Mouse (Mus musculus) CH12.LX (cell line): ENCODE results near the gene Esyt3. TPM values are rescaled to one million over a fixed set of nuclear protein-coding genes. Genes with fewer than 3 reads are reported as not detected.

Experiments used
- DNase-seq: peaks from one replicate; pipeline ENCODE4 v3.0.0-alpha.2; 2013; ENCODE audit errors: extremely low read depth
- H3K27ac ChIP-seq: 2 replicates; pipeline ENCODE4 v1.5.1; 2012; ENCODE audit warnings: low read depth, mild to moderate bottlenecking, control low read depth, moderate library complexity; ENCODE audit not compliant: insufficient read depth
- H3K27me3 ChIP-seq: replicated peaks from 2 replicates; pipeline ENCODE3; 2012; ENCODE audit warnings: inconsistent platforms
- H3K36me3 ChIP-seq, 2 experiments: replicated peaks in 1 of 2; 2 replicates each; pipeline versions ENCODE3 to v1.6.1; 2012; ENCODE audit warnings: inconsistent platforms in 1 of 2, low read length in 1 of 2, mild to moderate bottlenecking in 1 of 2, mixed read lengths in 1 of 2, moderate library complexity in 1 of 2; ENCODE audit not compliant: control insufficient read depth in 1 of 2, insufficient read depth in 1 of 2
- H3K4me1 ChIP-seq, 2 experiments: 2 replicates each; pipeline ENCODE4 v1.6.1; 2012; ENCODE audit warnings: inconsistent platforms in 1 of 2, moderate library complexity in 1 of 2; ENCODE audit not compliant: insufficient read depth in 2 of 2, control insufficient read depth in 1 of 2
- H3K4me2 ChIP-seq: 2 replicates; pipeline ENCODE4 v1.6.1; 2012; ENCODE audit warnings: low read depth, mild to moderate bottlenecking, control low read depth; ENCODE audit not compliant: poor library complexity, insufficient read depth, severe bottlenecking
- H3K4me3 ChIP-seq, 3 experiments: fragments of 150-350 bp in 1 of 3; sonication (generic) in 1 of 3; replicated peaks in 1 of 3; 2 replicates each; pipeline versions ENCODE3 to v1.5.1; 2011 to 2012; ENCODE audit warnings: low read depth in 2 of 3, low read length in 2 of 3, mild to moderate bottlenecking in 2 of 3, moderate library complexity in 2 of 3, control low read depth in 1 of 3, improper control_type of control experiment in 1 of 3, inconsistent platforms in 1 of 3, mixed read lengths in 1 of 3; ENCODE audit not compliant: poor library complexity in 1 of 3
- H3K79me2 ChIP-seq: replicated peaks from 2 replicates; pipeline ENCODE4 v1.6.1; 2012; ENCODE audit warnings: mild to moderate bottlenecking, moderate library complexity; ENCODE audit not compliant: control insufficient read depth, poor library complexity, insufficient read depth, severe bottlenecking; ENCODE audit errors: extremely low read depth
- H3K9ac ChIP-seq: 2 replicates; pipeline ENCODE4 v1.6.1; 2012; ENCODE audit warnings: low read depth, mild to moderate bottlenecking, control low read depth, moderate library complexity; ENCODE audit not compliant: insufficient read depth
- H3K9me3 ChIP-seq: replicated peaks from 2 replicates; pipeline ENCODE3; 2012; ENCODE audit warnings: low read length, inconsistent platforms, mixed read lengths
- JUN ChIP-seq: IDR thresholded peaks from 2 replicates; pipeline ENCODE4 v1.6.1; 2011; ENCODE audit warnings: low read depth, mild to moderate bottlenecking, low read length, improper control_type of control experiment, moderate library complexity; ENCODE audit not compliant: insufficient read depth
- MYC ChIP-seq: IDR thresholded peaks from 2 replicates; pipeline ENCODE4 v1.6.1; 2011; ENCODE audit warnings: low read depth, mild to moderate bottlenecking, improper control_type of control experiment, low read length
- NELFE ChIP-seq: IDR thresholded peaks from 2 replicates; pipeline ENCODE4 v1.6.1; 2011; ENCODE audit warnings: low read depth, low read length, improper control_type of control experiment
- POLR2A ChIP-seq: IDR thresholded peaks from 2 replicates; pipeline ENCODE4 v1.6.1; 2011; ENCODE audit warnings: low read depth, mild to moderate bottlenecking, improper control_type of control experiment, low read length
- SIN3A ChIP-seq: IDR thresholded peaks from 2 replicates; pipeline ENCODE4 v1.6.1; 2012; ENCODE audit warnings: low read length, improper control_type of control experiment, inconsistent platforms
- TCF12 ChIP-seq: IDR thresholded peaks from 2 replicates; pipeline ENCODE4 v1.6.1; 2014; ENCODE audit warnings: low read depth, mild to moderate bottlenecking, inconsistent platforms, low read length, improper control_type of control experiment
- USF1 ChIP-seq: IDR thresholded peaks from 2 replicates; pipeline ENCODE4 v1.6.1; 2014; ENCODE audit warnings: low read depth, mild to moderate bottlenecking, inconsistent platforms, low read length, improper control_type of control experiment
- ZKSCAN1 ChIP-seq: IDR thresholded peaks from 2 replicates; pipeline ENCODE4 v1.6.1; 2012; ENCODE audit warnings: low read depth, inconsistent platforms, low read length, improper control_type of control experiment, borderline replicate concordance
- dilution Hi-C: fragments of 300-500 bp; cut with MboI; formaldehyde crosslinking; loops from 2 replicates; pipeline ENCODE4 v1.14.3; 2020; ENCODE audit warnings: low sequenced_read_pairs; ENCODE audit not compliant: extremely low pct_unique_long_range_greater_than_20kb, extremely low pct_ligation_motif_present
- in situ Hi-C: fragments of 300-500 bp; cut with MboI; formaldehyde crosslinking; loops from 3 replicates; pipeline ENCODE4 v1.14.3; 2019; ENCODE audit warnings: low sequenced_read_pairs, low pct_ligation_motif_present, low pct_unique_long_range_greater_than_20kb, mixed read lengths
- polyA plus RNA-seq: library from polyadenylated mRNA; unstranded; fragments of >175 nt; gene quantifications from 2 replicates; pipeline ENCODE4 v1.2.1, GENCODE M21; 2012; ENCODE audit warnings: low read depth; ENCODE audit not compliant: insufficient read length
- total RNA-seq, 2 experiments: library from RNA; depleted of rRNA; stranded (reverse); fragments of 300-350 nt in 1 of 2; fragments of >200 nt in 1 of 2; gene quantifications; 2 replicates each; pipeline ENCODE4 v1.2.3; 2012 to 2014

The Esyt3 gene
- total and polyA plus RNA-seq, 3 experiments: not detected

GRCm38 (mm10) chr9:99306226-99306625 is 52.1 kb downstream of the Esyt3 start:
- dilution Hi-C loops: no loop called here
- no peak for TF ChIP-seq USF1
- no peak for TF ChIP-seq JUN
- TF ChIP-seq NELFE: no peak
- no peak for TF ChIP-seq MYC
- no peak for TF ChIP-seq SIN3A
- no peaks in the 10 kb centered on the region for H3K79me2 ChIP-seq
- no peak overlapping the region for H3K9ac ChIP-seq
- in situ Hi-C loops: no loop called here
- H3K27ac ChIP-seq: no peak overlapping the region
- DNase-seq: no peak
- H3K4me3 ChIP-seq: no peak overlapping the region
- H3K4me1 ChIP-seq: peaks cover 0 to 8% of the 10 kb centered on the region in 2 experiments; a peak in 1 of 4 replicates
- no peak overlapping the region for H3K4me2 ChIP-seq
- H3K27me3 ChIP-seq: no peaks in the 10 kb centered on the region
- peaks cover 0 to 6% of the 10 kb centered on the region in 2 experiments for H3K36me3 ChIP-seq
- H3K9me3 ChIP-seq: no peaks in the 10 kb centered on the region

- DNase-seq: no peak
- in situ Hi-C loops: no loop called here
- dilution Hi-C loops: no loop called here
- no peak overlapping the region for H3K27ac ChIP-seq
- H3K4me3 ChIP-seq: no peak overlapping the region
- H3K4me1 ChIP-seq: peaks cover 0 to 14% of the 10 kb centered on the region in 2 experiments; a peak in 1 of 4 replicates
- no peaks in the 10 kb centered on the region for H3K9me3 ChIP-seq
- no peak overlapping the region for H3K4me2 ChIP-seq
- no peaks in the 10 kb centered on the region for H3K79me2 ChIP-seq
- TF ChIP-seq POLR2A: no peak
- no peak for TF ChIP-seq TCF12
- no peak for TF ChIP-seq ZKSCAN1
- H3K27me3 ChIP-seq: no peaks in the 10 kb centered on the region
- H3K36me3 ChIP-seq: peaks cover 0 to 6% of the 10 kb centered on the region in 2 experiments
- H3K9ac ChIP-seq: no peak overlapping the region
Measured at GRCm38 (mm10) chr9:99304296-99304695, 54.1 kb downstream of the Esyt3 start.

Other genes with a start within 250 kb of the Esyt3 start
- 1.0 TPM in 2 replicates for gene Pik3cb, start 217.9 kb downstream of the Esyt3 start, total RNA-seq (2012; rRNA removed)
- 1.0 and 1.4 TPM in 2 replicates for gene Pik3cb, start 217.9 kb downstream of the Esyt3 start, total RNA-seq (2014; rRNA removed)
- gene Pik3cb, start 217.9 kb downstream of the Esyt3 start, polyA plus RNA-seq: 3.1 and 3.2 TPM in 2 replicates
- gene Faiml, start 121.3 kb downstream of the Esyt3 start, total RNA-seq (2012; rRNA removed): not detected in 2 replicates
- gene Faiml, start 121.3 kb downstream of the Esyt3 start, total RNA-seq (2014; rRNA removed): not detected in 2 replicates
- gene Faiml, start 121.3 kb downstream of the Esyt3 start, polyA plus RNA-seq: not detected in 2 replicates
- gene Cep70, start 115.2 kb downstream of the Esyt3 start, total RNA-seq (2012; rRNA removed): 6.5 and 10.2 TPM in 2 replicates
- 21.8 and 22.9 TPM in 2 replicates for gene Cep70, start 115.2 kb downstream of the Esyt3 start, total RNA-seq (2014; rRNA removed)
- 8.8 and 9.7 TPM in 2 replicates for gene Cep70, start 115.2 kb downstream of the Esyt3 start, polyA plus RNA-seq
- 0.21 TPM in 1 of 2 replicates, not detected in the other for gene Mras, start 78.8 kb upstream of the Esyt3 start, total RNA-seq (2012; rRNA removed)
- not detected in 2 replicates for gene Mras, start 78.8 kb upstream of the Esyt3 start, total RNA-seq (2014; rRNA removed)
- not detected in 2 replicates for gene Mras, start 78.8 kb upstream of the Esyt3 start, polyA plus RNA-seq
- not detected in 2 replicates for gene Nme9, start 92.9 kb upstream of the Esyt3 start, total RNA-seq (2012; rRNA removed)
- gene Nme9, start 92.9 kb upstream of the Esyt3 start, total RNA-seq (2014; rRNA removed): not detected in 2 replicates
- not detected in 2 replicates for gene Nme9, start 92.9 kb upstream of the Esyt3 start, polyA plus RNA-seq
- gene Armc8, start 210.3 kb upstream of the Esyt3 start, total RNA-seq (2012; rRNA removed): 9.3 and 11.0 TPM in 2 replicates
- gene Armc8, start 210.3 kb upstream of the Esyt3 start, total RNA-seq (2014; rRNA removed): 16.9 and 17.0 TPM in 2 replicates
- 12.6 and 15.3 TPM in 2 replicates for gene Armc8, start 210.3 kb upstream of the Esyt3 start, polyA plus RNA-seq
- 33.9 and 44.0 TPM in 2 replicates for gene Dbr1, start 217.2 kb upstream of the Esyt3 start, total RNA-seq (2012; rRNA removed)
- 57.5 and 64.7 TPM in 2 replicates for gene Dbr1, start 217.2 kb upstream of the Esyt3 start, total RNA-seq (2014; rRNA removed)
- 41.4 and 42.7 TPM in 2 replicates for gene Dbr1, start 217.2 kb upstream of the Esyt3 start, polyA plus RNA-seq